Mouse (Mus musculus) CD4-positive naive resting alpha-beta T cell, adult 57 days (primary cell): ENCODE results near the gene Psenen. TPM values are rescaled to one million over a fixed set of nuclear protein-coding genes. Genes with fewer than 3 reads are reported as not detected.

ENCODE experiments used
- total RNA-seq: library from RNA; stranded (reverse); gene quantifications from one replicate; pipeline ENCODE4 v1.2.4, GENCODE M21; 2023

Psenen gene
- 116 TPM for total RNA-seq

DNA sequence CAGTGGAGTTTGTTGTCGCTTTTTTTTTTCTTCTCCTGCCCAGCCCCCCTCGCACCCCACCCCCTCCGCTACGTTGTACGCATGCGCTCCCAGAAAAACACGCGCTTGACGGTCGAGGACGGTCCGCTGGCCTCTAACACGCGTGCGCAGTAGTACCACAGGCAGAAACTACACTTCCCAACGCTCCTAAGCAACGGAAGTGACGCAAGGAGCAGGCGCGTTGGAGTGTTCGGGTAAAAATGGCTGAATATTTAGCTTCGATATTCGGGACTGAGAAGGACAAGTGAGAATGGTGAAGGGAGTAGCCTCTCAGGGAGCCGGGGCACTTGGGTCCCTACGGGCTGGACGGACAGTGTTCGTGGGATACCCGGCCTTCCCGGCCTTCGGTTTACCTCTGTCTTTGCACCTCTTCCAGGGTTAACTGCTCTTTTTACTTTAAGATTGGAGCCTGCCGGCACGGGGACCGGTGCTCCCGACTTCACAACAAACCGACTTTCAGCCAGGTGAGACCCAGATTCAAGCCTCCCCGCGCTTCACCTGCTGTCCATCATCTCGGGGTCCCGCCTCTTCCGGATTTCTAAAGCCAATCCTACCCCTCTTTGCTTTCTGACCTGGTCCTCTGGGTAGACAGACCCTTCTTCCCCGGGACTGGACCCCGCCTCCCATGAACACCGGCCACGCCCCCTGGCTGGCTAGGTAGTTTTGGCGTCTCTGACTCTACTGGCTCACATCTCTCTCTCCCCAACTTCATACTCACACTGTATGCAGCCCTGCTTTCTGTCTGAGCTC, at the start of gene Psenen, which contains the start of the genes U2af1l4 and Gm49396:
Psenen (minus strand) TSS at position 511 of the 789 bp plus-strand sequence.
U2af1l4 (plus strand) TSS at position 185 of the 789 bp plus-strand sequence.
Gm49396 (plus strand) TSS at position 228 of the 789 bp plus-strand sequence.

GRCm38 (mm10) chr7:30612654-30613402, 49.4 kb upstream of the Psenen start, which contains the start of gene Upk1a:
Gene Upk1a (minus strand): TSS chr7:30612847.

GRCm38 (mm10) chr7:30598786-30599185, 35.4 kb upstream of the Psenen start, which contains the start of gene Zbtb32:
Gene Zbtb32 (minus strand): TSS chr7:30598909.

GRCm38 (mm10) chr7:30588676-30589434, 25.4 kb upstream of the Psenen start, which contains the start of gene Kmt2b:
Gene Kmt2b (minus strand): TSS chr7:30588726.

GRCm38 (mm10) chr7:30564970-30565571, 1.6 kb upstream of the Psenen start, which contains the start of gene Igflr1:
Gene Igflr1 (plus strand): TSS chr7:30565427.

DNA sequence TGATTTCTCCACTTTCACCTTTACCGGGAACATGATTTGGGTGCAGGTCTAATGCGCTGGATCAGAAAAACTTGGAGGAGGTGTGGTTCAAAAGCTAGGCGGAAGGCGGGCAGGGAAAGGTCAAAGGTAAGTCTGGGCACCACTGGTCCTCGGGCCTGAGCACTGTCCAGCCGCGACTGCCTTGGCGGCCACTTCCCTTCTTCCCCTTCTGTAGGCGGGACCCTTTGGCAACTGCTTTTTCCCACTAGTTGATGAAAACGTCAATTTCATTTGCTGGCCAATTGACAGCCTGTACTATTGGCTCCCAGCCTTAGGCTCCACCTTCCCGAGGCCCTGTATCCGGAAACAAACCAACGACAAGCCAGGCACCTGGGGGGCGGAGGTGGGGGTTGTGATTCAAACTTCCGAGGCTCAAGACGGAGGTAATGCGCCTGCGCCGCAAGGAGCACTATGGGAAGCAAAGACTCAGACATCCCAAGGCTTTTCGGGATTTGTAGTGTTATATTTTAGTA, 3.9 kb downstream of the Psenen start, which contains the start of gene Lin37:
Lin37 (minus strand) TSS at position 396 of the 512 bp plus-strand sequence.

GRCm38 (mm10) chr7:30552102-30553020, 11.1 kb downstream of the Psenen start, which contains the start of the genes Hspb6 and Proser3:
Gene Hspb6 (plus strand): TSS chr7:30552178.
Gene Proser3 (minus strand): TSS chr7:30552299.

DNA sequence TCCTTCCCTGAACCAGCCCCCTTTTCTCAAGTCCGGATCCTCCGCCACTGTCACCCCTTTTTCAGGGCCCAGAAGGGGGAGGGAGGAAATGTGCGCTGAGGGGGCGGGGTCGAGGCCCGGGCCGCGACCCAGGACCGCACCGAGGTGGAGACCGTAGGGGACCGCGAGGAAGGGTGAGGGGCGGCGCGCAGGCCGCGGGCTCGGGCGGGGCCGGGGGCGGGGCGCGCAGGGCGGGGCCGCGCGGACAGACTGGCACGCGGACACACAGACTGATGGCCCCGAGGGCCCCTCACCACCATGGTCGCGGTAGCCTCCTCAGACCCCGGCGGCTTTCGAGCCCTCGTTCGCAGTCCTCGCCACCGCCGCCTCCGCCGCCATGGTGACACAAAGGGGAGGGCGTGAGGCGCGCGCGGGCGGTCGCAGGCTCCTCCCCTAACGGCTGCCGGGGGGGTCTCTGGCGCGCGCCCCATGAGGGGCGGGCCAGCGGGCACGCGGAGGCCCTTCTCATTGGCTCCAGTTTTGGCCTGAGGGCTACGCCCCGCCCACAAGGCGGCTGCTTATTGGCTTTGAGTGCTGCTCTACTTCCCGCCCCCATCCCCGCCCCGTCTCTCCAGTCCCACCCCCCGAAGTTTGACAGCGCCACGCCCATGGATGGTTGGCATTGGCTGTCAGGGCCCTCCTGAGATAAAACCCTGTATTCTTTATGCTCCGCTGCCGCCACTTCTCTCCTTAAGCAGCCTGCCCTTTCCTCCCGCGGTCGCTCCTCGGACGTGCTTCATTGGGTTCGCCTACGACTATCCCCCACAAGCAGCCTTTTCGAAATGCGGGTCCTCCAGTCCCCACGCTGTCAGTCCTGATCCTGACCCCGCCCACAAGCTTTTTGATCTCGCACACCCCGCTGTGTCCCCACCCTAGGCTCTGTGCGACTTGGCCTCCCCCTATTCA, 28.5 kb downstream of the Psenen start, which contains the start of gene Arhgap33:
Arhgap33 (minus strand) TSS at position 428 of the 945 bp plus-strand sequence.

Other genes starting within 250 kb of the Psenen start
- gene Syne4, start 248.8 kb downstream of the Psenen start, total RNA-seq, result 5.9 TPM
- 9.7 TPM for gene E130208F15Rik, start 241.9 kb downstream of the Psenen start, total RNA-seq
- gene Sdhaf1, start 239.7 kb downstream of the Psenen start, total RNA-seq, result 14.8 TPM
- not detected for gene Lrfn3, start 200.9 kb downstream of the Psenen start, total RNA-seq
- 23.3 TPM for gene Tyrobp, start 149.9 kb downstream of the Psenen start, total RNA-seq
- 153 TPM for gene Hcst, start 143.8 kb downstream of the Psenen start, total RNA-seq
- 70.8 TPM for gene Nfkbid, start 141.9 kb downstream of the Psenen start, total RNA-seq
- gene Aplp1, start 118.1 kb downstream of the Psenen start, total RNA-seq, result 2.9 TPM
- gene Kirrel2, start 105.9 kb downstream of the Psenen start, total RNA-seq, result not detected
- gene Nphs1, start 105.3 kb downstream of the Psenen start, total RNA-seq, result not detected
- not detected for gene Prodh2, start 70.0 kb downstream of the Psenen start, total RNA-seq
- 4.6 TPM for gene Arhgap33, start 28.6 kb downstream of the Psenen start, total RNA-seq
- gene Hspb6, start 11.4 kb downstream of the Psenen start, total RNA-seq, result 3.4 TPM
- gene Proser3, start 11.3 kb downstream of the Psenen start, total RNA-seq, result 13.1 TPM
- gene Lin37, start 3.8 kb downstream of the Psenen start, total RNA-seq, result 46.5 TPM
- gene U2af1l4, start 326 bp downstream of the Psenen start, total RNA-seq, result 83.1 TPM
- gene Gm49396, start 283 bp downstream of the Psenen start, total RNA-seq, result 23.5 TPM
- 54.7 TPM for gene Igflr1, start 1.8 kb upstream of the Psenen start, total RNA-seq
- gene Kmt2b, start 25.1 kb upstream of the Psenen start, total RNA-seq, result 115 TPM
- gene Zbtb32, start 35.3 kb upstream of the Psenen start, total RNA-seq, result 0.59 TPM
- 0.68 TPM for gene Upk1a, start 49.2 kb upstream of the Psenen start, total RNA-seq
- gene Cox6b1, start 62.5 kb upstream of the Psenen start, total RNA-seq, result 196 TPM
- gene Etv2, start 72.2 kb upstream of the Psenen start, total RNA-seq, result not detected
- gene Rbm42, start 86.7 kb upstream of the Psenen start, total RNA-seq, result 105 TPM
- gene Haus5, start 101.4 kb upstream of the Psenen start, total RNA-seq, result 22.8 TPM
- gene Pmis2, start 108.0 kb upstream of the Psenen start, total RNA-seq, result not detected
- not detected for gene 2200002J24Rik, start 135.3 kb upstream of the Psenen start, total RNA-seq
- gene Atp4a, start 148.6 kb upstream of the Psenen start, total RNA-seq, result not detected
- 41.1 TPM for gene Tmem147, start 165.9 kb upstream of the Psenen start, total RNA-seq
- gene Gapdhs, start 180.1 kb upstream of the Psenen start, total RNA-seq, result not detected
- gene Sbsn, start 187.8 kb upstream of the Psenen start, total RNA-seq, result 4.5 TPM
- gene Dmkn, start 200.1 kb upstream of the Psenen start, total RNA-seq, result not detected
- not detected for gene Krtdap, start 224.3 kb upstream of the Psenen start, total RNA-seq